Mouse (Mus musculus): ENCODE results near the gene St6galnac3. TPM values are rescaled to one million over a fixed set of nuclear protein-coding genes. Genes with fewer than 3 reads are reported as not detected.

St6galnac3 gene
- polyA plus RNA-seq, 1 experiment from 2014 or later, result 34.9 TPM

DNA sequence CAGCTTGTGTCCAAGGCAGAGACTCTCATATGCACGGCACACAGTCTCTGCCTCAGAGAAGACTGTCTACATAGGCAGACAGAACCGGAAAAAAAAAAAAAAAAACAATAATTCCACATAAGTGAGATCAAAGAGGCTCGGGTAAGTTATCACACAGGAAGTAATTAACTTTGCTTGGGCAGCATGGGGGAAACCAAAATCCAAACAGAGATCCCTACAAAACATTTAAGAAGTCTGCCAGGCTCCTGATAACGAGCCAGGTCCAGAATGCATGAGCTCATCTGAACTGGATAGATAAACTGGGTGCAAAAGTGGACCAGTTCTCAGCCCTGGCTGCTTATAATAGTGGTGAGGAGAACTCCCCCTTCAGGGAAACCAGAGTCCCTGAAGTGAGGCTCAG lies 484.6 kb downstream of the St6galnac3 start:
- Histone ChIP-seq H3K4me2 (ENCODE audit: low read depth, low read length) (no peak overlapping the region), H3K9ac (ENCODE audit: low read length) (no peak overlapping the region), H3K36me3 (ENCODE audit: control insufficient read depth, insufficient read depth, low read length) (no peaks in the 10 kb centered on the region), H3K4me3 (replicated peaks; ENCODE audit: low read length) (no peak overlapping the region), H3K4me1 (ENCODE audit: control insufficient read depth, insufficient read depth, low read length) (0 out of 2 replicates have a peak, but pooled peaks cover 2% of the 10 kb centered on the region), H3K9me3 (replicated peaks; ENCODE audit: control insufficient read depth, low read length) (no peaks in the 10 kb centered on the region), H3K27me3 (ENCODE audit: control insufficient read depth, insufficient read depth, low read length) (no peaks in the 10 kb centered on the region), H3K27ac (ENCODE audit: low read length) (no peak overlapping the region)
- ATAC-seq (ENCODE audit: insufficient read depth, low FRiP score), result no peak
- 34% methylated on average over 4 of the region's 4 CpGs for WGBS

- Histone ChIP-seq H3K4me1 (ENCODE audit: control insufficient read depth, insufficient read depth, low read length) (0 out of 2 replicates have a peak, but pooled peaks cover 2% of the 10 kb centered on the region), H3K4me3 (replicated peaks; ENCODE audit: low read length) (no peak overlapping the region), H3K36me3 (ENCODE audit: control insufficient read depth, insufficient read depth, low read length) (no peaks in the 10 kb centered on the region), H3K27ac (ENCODE audit: low read length) (no peak overlapping the region), H3K9ac (ENCODE audit: low read length) (no peak overlapping the region), H3K27me3 (ENCODE audit: control insufficient read depth, insufficient read depth, low read length) (no peaks in the 10 kb centered on the region), H3K4me2 (ENCODE audit: low read depth, low read length) (no peak overlapping the region), H3K9me3 (replicated peaks; ENCODE audit: control insufficient read depth, low read length) (no peaks in the 10 kb centered on the region)
- WGBS, result 87% methylated on average over 10 of the region's 10 CpGs
- no peak for ATAC-seq (ENCODE audit: insufficient read depth, low FRiP score)
These were observed 486.6 kb downstream of the St6galnac3 start for GRCm38 (mm10) chr3:153238381-153238780.

- Histone ChIP-seq H3K9me3 (replicated peaks; ENCODE audit: control insufficient read depth, low read length) (no peaks in the 10 kb centered on the region), H3K36me3 (ENCODE audit: control insufficient read depth, insufficient read depth, low read length) (no peaks in the 10 kb centered on the region), H3K27me3 (ENCODE audit: control insufficient read depth, insufficient read depth, low read length) (no peaks in the 10 kb centered on the region), H3K4me3 (replicated peaks; ENCODE audit: low read length) (no peak overlapping the region), H3K27ac (ENCODE audit: low read length) (no peak overlapping the region), H3K4me1 (ENCODE audit: control insufficient read depth, insufficient read depth, low read length) (no peaks in the 10 kb centered on the region), H3K4me2 (ENCODE audit: low read depth, low read length) (no peak overlapping the region), H3K9ac (ENCODE audit: low read length) (no peak overlapping the region)
- ATAC-seq (ENCODE audit: insufficient read depth, low FRiP score), result no peak
- WGBS, result 86% methylated on average over 9 of the region's 9 CpGs
These were observed 488.7 kb downstream of the St6galnac3 start for GRCm38 (mm10) chr3:153236262-153236661.

GRCm38 (mm10) chr3:153222611-153223402 lies 502.2 kb downstream of the St6galnac3 start:
- Histone ChIP-seq H3K4me2 (ENCODE audit: low read depth, low read length) (no peak overlapping the region), H3K4me3 (replicated peaks; ENCODE audit: low read length) (no peak overlapping the region), H3K9ac (ENCODE audit: low read length) (no peak overlapping the region), H3K27ac (ENCODE audit: low read length) (no peak overlapping the region), H3K9me3 (replicated peaks; ENCODE audit: control insufficient read depth, low read length) (no peaks in the 10 kb centered on the region), H3K4me1 (ENCODE audit: control insufficient read depth, insufficient read depth, low read length) (no peaks in the 10 kb centered on the region), H3K36me3 (ENCODE audit: control insufficient read depth, insufficient read depth, low read length) (no peaks in the 10 kb centered on the region), H3K27me3 (ENCODE audit: control insufficient read depth, insufficient read depth, low read length) (no peaks in the 10 kb centered on the region)
- no peak; the same call in 1 of the 2 replicates for ATAC-seq (ENCODE audit: insufficient read depth, low FRiP score)
- WGBS, result 65% methylated on average over 10 of the region's 10 CpGs

GRCm38 (mm10) chr3:153219391-153219790 lies 505.6 kb downstream of the St6galnac3 start:
- Histone ChIP-seq H3K4me2 (ENCODE audit: low read depth, low read length) (no peak overlapping the region), H3K4me1 (ENCODE audit: control insufficient read depth, insufficient read depth, low read length) (no peaks in the 10 kb centered on the region), H3K27ac (ENCODE audit: low read length) (no peak overlapping the region), H3K4me3 (replicated peaks; ENCODE audit: low read length) (no peak overlapping the region), H3K9ac (ENCODE audit: low read length) (no peak overlapping the region), H3K36me3 (ENCODE audit: control insufficient read depth, insufficient read depth, low read length) (no peaks in the 10 kb centered on the region), H3K9me3 (replicated peaks; ENCODE audit: control insufficient read depth, low read length) (peaks cover 10% of the 10 kb centered on the region; the same call in 1 of the 2 replicates), H3K27me3 (ENCODE audit: control insufficient read depth, insufficient read depth, low read length) (no peaks in the 10 kb centered on the region)
- WGBS, result 94% methylated on average over 2 of the region's 2 CpGs
- ATAC-seq (ENCODE audit: insufficient read depth, low FRiP score), result no peak

DNA sequence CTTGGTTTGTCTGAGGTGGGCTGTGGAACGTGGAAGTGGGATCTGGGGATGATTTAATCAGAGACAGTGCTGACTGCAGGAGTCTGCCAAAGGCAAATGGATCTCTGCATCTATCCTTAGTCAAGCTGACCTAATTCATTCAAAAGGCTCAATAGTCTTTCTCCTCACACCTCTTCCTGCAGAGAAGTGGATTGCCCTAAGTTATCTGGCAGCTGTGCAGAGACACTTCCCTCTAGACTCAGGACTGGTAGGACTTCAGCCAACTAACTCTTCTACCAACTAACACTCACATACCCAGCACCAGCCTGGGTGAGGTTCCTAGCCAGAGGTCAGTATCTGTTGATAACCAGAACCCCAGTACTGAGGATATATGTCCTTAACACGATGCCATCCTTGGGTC lies 516.8 kb downstream of the St6galnac3 start:
- Histone ChIP-seq H3K9me3 (replicated peaks; ENCODE audit: control insufficient read depth, low read length) (no peaks in the 10 kb centered on the region), H3K4me1 (ENCODE audit: control insufficient read depth, insufficient read depth, low read length) (no peaks in the 10 kb centered on the region), H3K27ac (ENCODE audit: low read length) (no peak overlapping the region), H3K36me3 (ENCODE audit: control insufficient read depth, insufficient read depth, low read length) (no peaks in the 10 kb centered on the region), H3K27me3 (ENCODE audit: control insufficient read depth, insufficient read depth, low read length) (no peaks in the 10 kb centered on the region), H3K4me3 (replicated peaks; ENCODE audit: low read length) (no peak overlapping the region), H3K9ac (ENCODE audit: low read length) (no peak overlapping the region), H3K4me2 (ENCODE audit: low read depth, low read length) (no peak overlapping the region)
- 63% methylated on average over 2 of the region's 2 CpGs for WGBS
- ATAC-seq (ENCODE audit: insufficient read depth, low FRiP score), result no peak

- ATAC-seq (ENCODE audit: insufficient read depth, low FRiP score), result no peak
- no peak overlapping the region for H3K9ac ChIP-seq (ENCODE audit: low read length)
- H3K4me3 ChIP-seq (replicated peaks; ENCODE audit: low read length), result no peak overlapping the region
- no peaks in the 10 kb centered on the region for H3K9me3 ChIP-seq (replicated peaks; ENCODE audit: control insufficient read depth, low read length)
- 87% methylated on average over 5 of the region's 5 CpGs for WGBS
- H3K36me3 ChIP-seq (ENCODE audit: control insufficient read depth, insufficient read depth, low read length), result no peaks in the 10 kb centered on the region
- H3K4me1 ChIP-seq (ENCODE audit: control insufficient read depth, insufficient read depth, low read length), result no peaks in the 10 kb centered on the region
- H3K27ac ChIP-seq (ENCODE audit: low read length), result no peak overlapping the region
- H3K27me3 ChIP-seq (ENCODE audit: control insufficient read depth, insufficient read depth, low read length), result no peaks in the 10 kb centered on the region
- H3K4me2 ChIP-seq (ENCODE audit: low read depth, low read length), result no peak overlapping the region
These were observed 520.9 kb downstream of the St6galnac3 start for GRCm38 (mm10) chr3:153204046-153204445.

DNA sequence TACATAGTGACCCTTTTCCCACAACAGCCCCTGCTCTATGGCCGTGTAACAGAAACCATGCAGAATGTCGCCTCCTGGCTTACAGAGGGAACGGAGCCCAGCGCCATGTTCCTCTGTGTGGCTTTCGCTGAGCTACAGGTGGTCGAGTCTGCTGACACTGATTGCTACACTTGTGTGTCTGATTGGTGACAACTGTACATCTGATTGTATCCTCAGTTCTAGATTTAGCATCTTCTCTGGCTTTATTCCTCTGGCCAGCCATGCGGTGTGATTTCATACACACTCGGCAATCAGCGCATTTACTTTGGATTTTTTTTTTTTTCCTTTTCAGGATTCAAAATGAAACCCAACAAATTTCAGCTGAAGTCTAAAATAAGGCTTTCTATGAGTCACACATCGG lies 523.1 kb downstream of the St6galnac3 start:
- Histone ChIP-seq H3K9me3 (replicated peaks; ENCODE audit: control insufficient read depth, low read length) (no peaks in the 10 kb centered on the region), H3K4me1 (ENCODE audit: control insufficient read depth, insufficient read depth, low read length) (no peaks in the 10 kb centered on the region), H3K4me3 (replicated peaks; ENCODE audit: low read length) (no peak overlapping the region), H3K4me2 (ENCODE audit: low read depth, low read length) (no peak overlapping the region), H3K27ac (ENCODE audit: low read length) (no peak overlapping the region), H3K9ac (ENCODE audit: low read length) (no peak overlapping the region), H3K27me3 (ENCODE audit: control insufficient read depth, insufficient read depth, low read length) (no peaks in the 10 kb centered on the region), H3K36me3 (ENCODE audit: control insufficient read depth, insufficient read depth, low read length) (no peaks in the 10 kb centered on the region)
- WGBS, result 91% methylated on average over 10 of the region's 10 CpGs
- ATAC-seq (ENCODE audit: insufficient read depth, low FRiP score), result no peak

- Histone ChIP-seq H3K9ac (ENCODE audit: low read length) (no peak overlapping the region), H3K4me2 (ENCODE audit: low read depth, low read length) (no peak overlapping the region), H3K27ac (ENCODE audit: low read length) (no peak overlapping the region), H3K4me3 (replicated peaks; ENCODE audit: low read length) (no peak overlapping the region), H3K9me3 (replicated peaks; ENCODE audit: control insufficient read depth, low read length) (no peaks in the 10 kb centered on the region), H3K4me1 (ENCODE audit: control insufficient read depth, insufficient read depth, low read length) (no peaks in the 10 kb centered on the region), H3K27me3 (ENCODE audit: control insufficient read depth, insufficient read depth, low read length) (no peaks in the 10 kb centered on the region), H3K36me3 (ENCODE audit: control insufficient read depth, insufficient read depth, low read length) (no peaks in the 10 kb centered on the region)
- WGBS, result 91% methylated on average over 12 of the region's 12 CpGs
- ATAC-seq (ENCODE audit: insufficient read depth, low FRiP score), result no peak
These were observed 524.2 kb downstream of the St6galnac3 start for GRCm38 (mm10) chr3:153200801-153201200.
